Comparison of ENCODE assay signal across 10 mouse cellular contexts in the genomic region with DNA sequence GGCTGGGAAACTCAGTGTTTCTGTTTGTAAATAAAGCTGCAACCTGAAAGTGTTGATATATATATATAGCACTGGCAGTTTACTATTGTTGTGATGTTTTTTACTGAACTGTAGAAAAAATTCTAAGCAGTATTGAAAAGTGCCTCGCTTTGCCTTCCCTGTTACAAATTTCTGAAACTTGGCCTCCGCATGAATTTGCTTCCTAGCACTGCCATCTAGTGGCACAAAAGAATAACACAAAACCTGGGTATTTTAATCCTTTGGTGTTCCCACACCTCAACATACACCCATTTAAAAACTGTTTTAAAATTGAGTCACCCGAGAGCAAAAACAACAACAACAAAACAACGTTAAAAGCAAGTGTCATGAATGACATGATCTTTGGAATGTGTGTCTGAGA. TPM values are rescaled to one million over a fixed set of nuclear protein-coding genes. Genes with fewer than 3 reads are reported as not detected.
DNase-seq lines count a peak whose midpoint lies in the region; ATAC-seq and TF ChIP-seq lines count a peak whose summit lies in the region.
"Had no signal": no experiment of that assay in that cellular context is flagged by ENCODE, and none has a peak within 500 bp of the region (broad histone marks: within the 10 kb centered on the region; RNA-seq: fewer than 3 reads in every experiment).

No protein-coding gene starts in this region.

- no peak overlapping the region for H3K4me2 ChIP-seq in forebrain, embryonic 16.5 days (ENCODE audit: low read length)

- H3K9me3 ChIP-seq in forebrain, embryonic 16.5 days (ENCODE audit: control insufficient read depth, low read length) = no peaks in the 10 kb centered on the region

- no peaks in the 10 kb centered on the region for H3K36me3 ChIP-seq in forebrain, embryonic 16.5 days (ENCODE audit: control insufficient read depth, insufficient read depth)
- H3K36me3 ChIP-seq: G1E had no signal

- peak; percentile 86 for TF ChIP-seq CTCF in left cerebral cortex, adult 2 months (IDR thresholded peaks at IDR 0.05)

- WGBS in forebrain, embryonic 16.5 days = 5% methylated on average over 4 of the region's 4 CpGs

- H3K27ac ChIP-seq in left cerebral cortex, adult 2 months = no peak overlapping the region
- no peak overlapping the region for H3K27ac ChIP-seq in forebrain, embryonic 16.5 days (ENCODE audit: low read length)
- H3K27ac ChIP-seq: macrophage had no signal

- H3K4me1 ChIP-seq in forebrain, embryonic 16.5 days (replicated peaks; ENCODE audit: control insufficient read depth, insufficient read depth, low read length) = peaks cover 6% of the 10 kb centered on the region

- no peak overlapping the region for H3K4me3 ChIP-seq in left cerebral cortex, adult 2 months
- no peak overlapping the region for H3K4me3 ChIP-seq in forebrain, embryonic 16.5 days (replicated peaks; ENCODE audit: low read length)

- intact Hi-C loops in left cerebral cortex, adult 2 months (cut with DNase I) = no loop called here

- ATAC-seq in forebrain, embryonic 16.5 days = 0 out of 2 replicates have a peak, but pooled peaks have one; percentile 17

- H3K9ac ChIP-seq in forebrain, embryonic 16.5 days (replicated peaks; ENCODE audit: low read depth, low read length) = no peak overlapping the region

- no peaks in the 10 kb centered on the region for H3K27me3 ChIP-seq in forebrain, embryonic 16.5 days (replicated peaks; ENCODE audit: control insufficient read depth, insufficient read depth, low read length)

- peak; percentile 41 to 55 for DNase-seq in cerebellum, adult 18-20 months
- DNase-seq in cerebellum, adult 11-12 months = no peak
- no peak for DNase-seq in left cerebral cortex, adult 2 months (ENCODE audit: extremely low spot score in 1 of 2, low spot score in 2 of 2)
- no peak for DNase-seq in left cerebral cortex, adult 11 months (ENCODE audit: low spot score)
- peak; percentile 76 for DNase-seq in NIH3T3 (ENCODE audit: low read depth)
- peak; percentile 13 for DNase-seq in retina, adult 2 months (ENCODE audit: low read depth, low spot score)
- DNase-seq in urinary bladder, adult 2 months (ENCODE audit: low spot score) = no peak

RNA-seq across cellular contexts. Expression of gene 1700010I14Rik, which starts 51.5 kb away (rescaled TPM):
- 1 to 10 TPM; 1.2 TPM for total RNA-seq in left cerebral cortex, adult 2 months (2021)
- 1.2 and 1.5 TPM in 2 replicates for polyA plus RNA-seq in forebrain, embryonic 16.5 days (2015; fragmentation: Nextera tagmentation; extraction: Ambion mirVana)
- polyA plus RNA-seq in urinary bladder, adult 2 months (2012; rRNA removed) = 2.0 and 2.1 TPM in 2 replicates
- total RNA-seq: G1E had no signal
- polyA plus RNA-seq: G1E had no signal

Comparison
In these comparisons a context has a peak if more than half of its experiments do, and no peak if none do; other contexts are left out.
1. DNase-seq: peak in cerebellum, adult 18-20 months (2 of 2), NIH3T3 (single experiment) and retina, adult 2 months (single experiment); none in cerebellum, adult 11-12 months (single experiment), left cerebral cortex, adult 2 months (0 of 2), left cerebral cortex, adult 11 months (single experiment) and urinary bladder, adult 2 months (single experiment).